Mouse (Mus musculus) thymus, adult 2 months (tissue): ENCODE measurements around the gene Gm5678.

Experiments used
- CTCF ChIP-seq: fragments of 200-500 bp; IDR thresholded peaks from 2 replicates; pipeline ENCODE4 v1.5.1; 2012; ENCODE audit warnings: mild to moderate bottlenecking, control low read depth, low read length, moderate library complexity, borderline replicate concordance; ENCODE audit not compliant: control insufficient read depth, poor library complexity, insufficient read depth; ENCODE audit errors: extremely low read depth
- POLR2A ChIP-seq: fragments of 200-500 bp; IDR thresholded peaks from 2 replicates; pipeline ENCODE4 v1.6.1; 2012; ENCODE audit warnings: mild to moderate bottlenecking, low read length, control low read depth, moderate library complexity; ENCODE audit not compliant: control insufficient read depth, poor library complexity, insufficient read depth; ENCODE audit errors: extremely low read depth

- TF ChIP-seq POLR2A = no peak
- TF ChIP-seq CTCF = no peak
Measured at GRCm38 (mm10) chr16:93604481-93604969, 23.4 kb upstream of the Gm5678 start.
